20 mouse cellular contexts compared by ENCODE assay signal in the genomic region with DNA sequence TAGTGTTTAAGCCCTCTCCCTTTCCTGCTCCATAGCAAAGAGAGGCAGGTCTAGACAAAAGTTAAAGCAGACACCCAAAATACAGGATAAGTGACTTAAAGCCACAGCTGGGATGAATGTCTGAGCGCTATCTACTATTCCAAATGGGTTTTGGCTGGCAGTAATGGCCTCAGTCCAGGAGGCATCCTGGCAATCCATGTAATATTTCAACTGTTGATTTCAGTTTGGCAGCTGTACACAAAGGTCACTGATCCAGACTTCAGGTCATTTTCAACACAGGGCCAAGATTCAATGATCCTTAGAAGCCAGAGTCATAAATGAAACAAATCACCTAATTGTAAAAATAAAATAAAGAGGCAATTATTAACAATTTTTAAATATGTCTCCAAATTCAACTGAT.
DNase-seq lines count a peak whose midpoint lies in the region; TF ChIP-seq lines count a peak whose summit lies in the region.
"Had no signal": no experiment of that assay in that cellular context is flagged by ENCODE, and none has a peak within 500 bp of the region (broad histone marks: within the 10 kb centered on the region; RNA-seq: fewer than 3 reads in every experiment).

No protein-coding gene starts in this region.

- no peak overlapping the region for H3K27ac ChIP-seq in heart, embryonic 10.5 days
- H3K27ac ChIP-seq in liver, adult 2 months (replicated peaks; ENCODE audit: insufficient read depth, low read depth, low read length): no peak overlapping the region
- H3K27ac ChIP-seq: embryonic facial prominence, embryonic 12.5 days; hindbrain, embryonic 10.5 days; hindbrain, embryonic 15.5 days; kidney, postnatal 0 days; midbrain, embryonic 12.5 days had no signal

- no peak overlapping the region for H3K9ac ChIP-seq in liver, adult 2 months (ENCODE audit: low read depth, low read length)
- H3K9ac ChIP-seq: embryonic facial prominence, embryonic 12.5 days; hindbrain, embryonic 15.5 days; midbrain, embryonic 12.5 days had no signal

- TF ChIP-seq POLR2A in liver, adult 2 months (IDR thresholded peaks at IDR 0.05; ENCODE audit: extremely low read depth, insufficient read depth, low read length): no peak

- H3K4me1 ChIP-seq in heart, embryonic 10.5 days: no peaks in the 10 kb centered on the region
- no peaks in the 10 kb centered on the region for H3K4me1 ChIP-seq in liver, adult 2 months (ENCODE audit: control insufficient read depth, insufficient read depth, low read length)
- H3K4me1 ChIP-seq: embryonic facial prominence, embryonic 12.5 days; hindbrain, embryonic 10.5 days; hindbrain, embryonic 15.5 days; midbrain, embryonic 12.5 days had no signal

- no peaks in the 10 kb centered on the region for H3K9me3 ChIP-seq in heart, embryonic 10.5 days
- H3K9me3 ChIP-seq: embryonic facial prominence, embryonic 12.5 days; hindbrain, embryonic 10.5 days; hindbrain, embryonic 15.5 days; midbrain, embryonic 12.5 days had no signal

- no peaks in the 10 kb centered on the region for H3K36me3 ChIP-seq in heart, embryonic 10.5 days
- no peaks in the 10 kb centered on the region for H3K36me3 ChIP-seq in liver, adult 2 months (ENCODE audit: control insufficient read depth, insufficient read depth, low read length)
- H3K36me3 ChIP-seq: embryonic facial prominence, embryonic 12.5 days; hindbrain, embryonic 10.5 days; hindbrain, embryonic 15.5 days; midbrain, embryonic 12.5 days had no signal

- H3K27me3 ChIP-seq in heart, embryonic 10.5 days (ENCODE audit: insufficient read depth, poor library complexity, severe bottlenecking): no peaks in the 10 kb centered on the region
- H3K27me3 ChIP-seq in liver, adult 2 months (ENCODE audit: control insufficient read depth, insufficient read depth, low read length): no peaks in the 10 kb centered on the region
- H3K27me3 ChIP-seq: embryonic facial prominence, embryonic 12.5 days; hindbrain, embryonic 15.5 days; midbrain, embryonic 12.5 days had no signal

- no peaks in the 10 kb centered on the region for H3K79me2 ChIP-seq in liver, adult 2 months (ENCODE audit: control insufficient read depth, insufficient read depth, low read length)

- no peak for TF ChIP-seq CTCF in liver, adult 2 months (IDR thresholded peaks at IDR 0.05; ENCODE audit: low read depth, low read length)

- 78% methylated on average over 1 of the region's 1 CpGs for WGBS in heart, embryonic 10.5 days
- WGBS in liver, adult 2 months: 46% methylated on average over 1 of the region's 1 CpGs

- DNase-seq in adrenal gland, postnatal 14 days: peak; percentile 10
- DNase-seq in adrenal gland, adult 8-10 months: no peak
- DNase-seq in heart, adult 8-10 months (ENCODE audit: low spot score): peak; percentile 17
- DNase-seq in heart, embryonic 10.5 days (ENCODE audit: low spot score): no peak
- peak; percentile 65 for DNase-seq in liver, adult 2 months (ENCODE audit: extremely low read depth, low read depth, low spot score)
- DNase-seq in liver: no peak
- peak; percentile 33 for DNase-seq in heart, postnatal 4 days
- no peak for DNase-seq in lung, adult 18-20 months
- DNase-seq: cerebellum, adult 2 months; cerebellum, postnatal 36 days; embryo, embryonic 11 days; kidney, adult 11 months; layer of hippocampus, postnatal 36 days; lung, postnatal 36 days; thymus, postnatal 4 days had no signal

- H3K4me3 ChIP-seq in heart, embryonic 10.5 days: no peak overlapping the region
- no peak overlapping the region for H3K4me3 ChIP-seq in liver, adult 2 months (ENCODE audit: insufficient read depth, low read depth, low read length)
- H3K4me3 ChIP-seq: embryonic facial prominence, embryonic 12.5 days; hindbrain, embryonic 10.5 days; hindbrain, embryonic 15.5 days; midbrain, embryonic 12.5 days had no signal

Comparison
In these comparisons a context has a peak if more than half of its experiments do, and no peak if none do; other contexts are left out.
1. DNase-seq: peak in adrenal gland, postnatal 14 days (single experiment), heart, adult 8-10 months (single experiment), liver, adult 2 months (single experiment) and heart, postnatal 4 days (single experiment); none in adrenal gland, adult 8-10 months (single experiment), heart, embryonic 10.5 days (single experiment), liver (single experiment) and lung, adult 18-20 months (0 of 2).